Mouse (Mus musculus) myocyte (in vitro differentiated cells): Measurements from ENCODE around the gene Prdx1. TPM values are rescaled to one million over a fixed set of nuclear protein-coding genes. Genes with fewer than 3 reads are reported as not detected.

Experiments
- H3K27me3 ChIP-seq: one replicate; pipeline ENCODE4 v1.6.1; 2011; ENCODE audit not compliant: control insufficient read depth, insufficient read depth, insufficient read length
- H3K36me3 ChIP-seq: one replicate; pipeline ENCODE4 v1.6.1; 2011; ENCODE audit not compliant: control insufficient read depth, insufficient read depth
- H3K4me2 ChIP-seq: one replicate; pipeline ENCODE4 v1.6.1; 2011; ENCODE audit warnings: low read depth, control low read depth
- H3K4me3 ChIP-seq: one replicate; pipeline ENCODE4 v1.5.1; 2011; ENCODE audit warnings: mild to moderate bottlenecking, control low read depth, moderate library complexity
- H3K79me2 ChIP-seq: one replicate; pipeline ENCODE4 v1.6.1; 2011; ENCODE audit not compliant: control insufficient read depth, insufficient read depth
- H3ac ChIP-seq: one replicate; pipeline ENCODE4 v1.6.1; 2011; ENCODE audit not compliant: control insufficient read depth, insufficient read length
- CEBPB ChIP-seq: IDR thresholded peaks from 2 replicates; pipeline ENCODE4 v1.6.1; 2011; ENCODE audit warnings: mild to moderate bottlenecking, moderate library complexity; ENCODE audit not compliant: poor library complexity, insufficient read depth, severe bottlenecking
- E2F4 ChIP-seq: IDR thresholded peaks from one replicate; pipeline ENCODE4 v1.6.1; 2011; ENCODE audit warnings: mild to moderate bottlenecking, control low read depth, moderate library complexity; ENCODE audit not compliant: insufficient read depth
- MAX ChIP-seq: IDR thresholded peaks from one replicate; pipeline ENCODE4 v1.6.1; 2011; ENCODE audit warnings: low read depth, mild to moderate bottlenecking, control low read depth
- MYOD1 ChIP-seq, 3 experiments: IDR thresholded peaks; one replicate each; pipeline ENCODE4 v1.6.1; 2011; ENCODE audit warnings: control low read depth in 2 of 3, low read depth in 2 of 3, mild to moderate bottlenecking in 2 of 3, moderate library complexity in 1 of 3; ENCODE audit not compliant: insufficient read length in 2 of 3, control insufficient read depth in 1 of 3
- MYOG ChIP-seq, 3 experiments: IDR thresholded peaks; one replicate each; pipeline ENCODE4 v1.6.1; 2011; ENCODE audit warnings: control low read depth in 2 of 3, low read depth in 2 of 3, mild to moderate bottlenecking in 2 of 3; ENCODE audit not compliant: insufficient read length in 2 of 3, control insufficient read depth in 1 of 3, insufficient read depth in 1 of 3
- POLR2A ChIP-seq: IDR thresholded peaks from one replicate; pipeline ENCODE4 v1.6.1; 2011; ENCODE audit warnings: low read depth, mild to moderate bottlenecking, control low read depth, moderate library complexity; ENCODE audit not compliant: insufficient read length
- POLR2AphosphoS2 ChIP-seq: IDR thresholded peaks from one replicate; pipeline ENCODE4 v1.6.1; 2011; ENCODE audit warnings: low read depth, control low read depth; ENCODE audit not compliant: insufficient read length
- REST ChIP-seq: IDR thresholded peaks from one replicate; pipeline ENCODE4 v1.6.1; 2011; ENCODE audit warnings: mild to moderate bottlenecking, control low read depth, moderate library complexity; ENCODE audit not compliant: insufficient read depth, insufficient read length
- SRF ChIP-seq: IDR thresholded peaks from one replicate; pipeline ENCODE4 v1.6.1; 2011; ENCODE audit warnings: low read depth; ENCODE audit not compliant: control insufficient read depth, insufficient read length
- TCF12 ChIP-seq: IDR thresholded peaks from one replicate; pipeline ENCODE4 v1.6.1; 2011; ENCODE audit warnings: mild to moderate bottlenecking, control low read depth; ENCODE audit not compliant: poor library complexity, insufficient read depth, severe bottlenecking
- TCF3 ChIP-seq: IDR thresholded peaks from one replicate; pipeline ENCODE4 v1.6.1; 2011; ENCODE audit warnings: low read depth, control low read depth; ENCODE audit not compliant: insufficient read length
- USF1 ChIP-seq: IDR thresholded peaks from one replicate; pipeline ENCODE4 v1.6.1; 2011; ENCODE audit warnings: low read depth, mild to moderate bottlenecking, control low read depth, moderate library complexity
- polyA plus RNA-seq: library from polyadenylated mRNA; unstranded; fragments of >200 nt; fragmentation: generic; extraction: Trizol; gene quantifications from one replicate; pipeline ENCODE4 v1.2.1, GENCODE M21; 2012; ENCODE audit warnings: missing spikeins

Gene Prdx1
- polyA plus RNA-seq, 1 experiment, result 231 TPM

DNA sequence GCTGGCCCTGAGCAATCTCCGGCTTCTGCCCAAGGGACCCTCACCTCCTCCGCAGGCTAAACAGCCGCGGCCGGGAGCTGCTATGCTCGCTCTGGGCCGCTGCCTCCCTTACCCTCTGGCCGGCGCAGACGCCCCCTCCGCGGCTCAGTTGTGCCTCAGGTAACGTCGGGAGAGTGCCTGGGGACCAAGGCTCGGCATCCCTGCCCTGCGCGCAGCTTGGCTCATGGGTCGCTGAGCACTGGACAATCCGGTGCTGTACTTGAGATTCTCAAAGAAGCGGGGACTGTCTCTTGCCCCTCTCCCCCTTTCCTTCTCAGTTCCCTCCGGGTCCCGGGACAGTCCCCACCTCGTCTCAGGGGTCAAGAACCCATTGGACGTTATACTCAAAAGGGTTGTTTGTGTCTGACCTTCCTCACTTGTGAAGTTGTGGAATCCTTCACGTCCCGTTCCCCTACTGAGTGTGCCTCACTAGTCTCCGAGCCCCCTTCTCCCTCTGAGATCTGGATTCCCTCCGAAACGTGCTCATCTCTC, 35.8 kb downstream of the Prdx1 start:
- TF ChIP-seq TCF12, result no peak
- TF ChIP-seq E2F4, result no peak
- no peak for TF ChIP-seq MYOG (IDR thresholded peaks at IDR 0.05; ENCODE audit: control insufficient read depth in 1 of 3, insufficient read depth in 1 of 3, insufficient read length in 2 of 3, low read depth in 2 of 3)
- no peak for TF ChIP-seq REST
- TF ChIP-seq CEBPB, result no peak
- no peak for TF ChIP-seq MAX
- TF ChIP-seq MYOD1 (IDR thresholded peaks at IDR 0.05; ENCODE audit: control insufficient read depth in 1 of 3, insufficient read length in 2 of 3, low read depth in 2 of 3), result no peak
- TF ChIP-seq TCF3, result no peak
- no peak for TF ChIP-seq SRF
- no peak for TF ChIP-seq POLR2A
- TF ChIP-seq USF1, result no peak
- TF ChIP-seq POLR2AphosphoS2, result no peak
- Histone ChIP-seq H3K4me2 (peak overlapping the region; percentile 95), H3K36me3 (no peaks in the 10 kb centered on the region), H3K4me3 (peak overlapping the region; percentile 79), H3K79me2 (peaks cover 23% of the 10 kb centered on the region), H3K27me3 (no peaks in the 10 kb centered on the region), H3ac (peak overlapping the region; percentile 9)

GRCm38 (mm10) chr4:116722230-116722629, 36.9 kb downstream of the Prdx1 start:
- Histone ChIP-seq H3K27me3 (no peaks in the 10 kb centered on the region), H3K79me2 (peaks cover 28% of the 10 kb centered on the region), H3K4me2 (peak overlapping the region; percentile 95), H3K36me3 (no peaks in the 10 kb centered on the region), H3K4me3 (peak overlapping the region; percentile 79), H3ac (no peak overlapping the region)
- TF ChIP-seq MAX (no peak), TCF12 (no peak), REST (no peak), MYOD1 (IDR thresholded peaks at IDR 0.05; ENCODE audit: control insufficient read depth in 1 of 3, insufficient read length in 2 of 3, low read depth in 2 of 3) (no peak), USF1 (no peak), E2F4 (no peak), SRF (no peak)

- Histone ChIP-seq H3K27me3 (no peaks in the 10 kb centered on the region), H3K4me3 (no peak overlapping the region), H3K4me2 (peak overlapping the region; percentile 31), H3K36me3 (no peaks in the 10 kb centered on the region), H3K79me2 (peaks cover 36% of the 10 kb centered on the region), H3ac (no peak overlapping the region)
- TF ChIP-seq E2F4 (no peak), TCF12 (no peak), POLR2A (no peak), REST (no peak), SRF (no peak), MAX (no peak)
Measured at GRCm38 (mm10) chr4:116725444-116725843, 40.1 kb downstream of the Prdx1 start.

GRCm38 (mm10) chr4:116727401-116727800, 42.1 kb downstream of the Prdx1 start:
- H3K36me3 ChIP-seq, result no peaks in the 10 kb centered on the region
- no peak overlapping the region for H3ac ChIP-seq
- H3K27me3 ChIP-seq, result no peaks in the 10 kb centered on the region
- TF ChIP-seq TCF12 (no peak), USF1 (no peak), POLR2AphosphoS2 (no peak), MAX (no peak), E2F4 (no peak), REST (no peak), POLR2A (no peak), CEBPB (no peak)
- H3K79me2 ChIP-seq, result peaks cover 29% of the 10 kb centered on the region
- H3K4me2 ChIP-seq, result no peak overlapping the region
- no peak overlapping the region for H3K4me3 ChIP-seq

DNA sequence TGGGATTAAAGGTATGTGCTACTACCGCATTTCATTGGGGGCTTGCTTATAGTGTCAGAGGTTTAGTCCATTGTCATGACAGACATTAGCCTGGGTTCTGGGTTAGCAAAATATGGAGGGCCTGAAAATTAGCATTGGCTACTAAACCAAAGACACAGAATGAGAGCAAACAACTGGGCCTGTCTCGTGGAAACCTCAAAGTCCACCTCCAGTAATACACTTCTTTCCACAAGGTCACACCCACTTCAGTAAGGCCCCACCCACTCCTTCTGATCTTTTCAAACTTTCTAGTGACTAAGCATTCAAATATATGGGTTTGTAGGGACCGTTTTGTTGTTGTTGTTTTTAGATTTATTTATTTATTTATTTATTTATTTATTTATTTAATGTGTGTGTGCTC, 44.2 kb downstream of the Prdx1 start:
- H3K79me2 ChIP-seq, result peaks cover 14% of the 10 kb centered on the region
- H3ac ChIP-seq, result no peak overlapping the region
- no peaks in the 10 kb centered on the region for H3K36me3 ChIP-seq
- H3K4me2 ChIP-seq, result no peak overlapping the region
- H3K4me3 ChIP-seq, result no peak overlapping the region
- TF ChIP-seq TCF12 (no peak), MYOD1 (IDR thresholded peaks at IDR 0.05; ENCODE audit: control insufficient read depth in 1 of 3, insufficient read length in 2 of 3, low read depth in 2 of 3) (no peak), CEBPB (no peak), USF1 (no peak), POLR2A (no peak), E2F4 (no peak), POLR2AphosphoS2 (no peak), TCF3 (no peak), SRF (no peak), REST (no peak), MAX (no peak)
- no peaks in the 10 kb centered on the region for H3K27me3 ChIP-seq
